Mouse (Mus musculus) neural tube, embryonic 14.5 days (tissue): Measurements from ENCODE around the gene Prss8. TPM values are rescaled to one million over a fixed set of nuclear protein-coding genes. Genes with fewer than 3 reads are reported as not detected.
A peak's percentile ranks its signal among the peaks of the same experiment; 100 is the strongest.

Experiments
- ATAC-seq: fragments of 200-750 bp; cut with Nextera tagmentation; 2 replicates; pipeline ENCODE4 v1.8.0; 2017; ENCODE audit warnings: low read depth, mild to moderate bottlenecking, moderate TSS enrichment, moderate library complexity
- H3K27ac ChIP-seq: fragments of 300-500 bp; sonication (generic); 2 replicates; pipeline ENCODE4 v1.5.1; 2014; ENCODE audit warnings: low read depth, mild to moderate bottlenecking, control low read depth, low read length, moderate library complexity, mixed read lengths
- H3K27me3 ChIP-seq: fragments of 300-500 bp; sonication (generic); 2 replicates; pipeline ENCODE4 v1.6.1; 2014; ENCODE audit warnings: low read length; ENCODE audit not compliant: control insufficient read depth, insufficient read depth
- H3K36me3 ChIP-seq: fragments of 300-500 bp; sonication (generic); 2 replicates; pipeline ENCODE4 v1.6.1; 2014; ENCODE audit warnings: low read length, mixed read lengths; ENCODE audit not compliant: control insufficient read depth, insufficient read depth
- H3K4me1 ChIP-seq: fragments of 300-500 bp; sonication (generic); 2 replicates; pipeline ENCODE4 v1.6.1; 2014; ENCODE audit warnings: low read length; ENCODE audit not compliant: control insufficient read depth, insufficient read depth
- H3K4me2 ChIP-seq: fragments of 300-500 bp; sonication (generic); 2 replicates; pipeline ENCODE4 v1.6.1; 2014; ENCODE audit warnings: mild to moderate bottlenecking, low read depth, low read length, control low read depth
- H3K4me3 ChIP-seq: fragments of 300-500 bp; sonication (generic); 2 replicates; pipeline ENCODE4 v1.5.1; 2014; ENCODE audit warnings: low read depth, low read length, control low read depth, mixed read lengths
- H3K9ac ChIP-seq: fragments of 300-500 bp; sonication (generic); replicated peaks from 2 replicates; pipeline ENCODE4 v1.6.1; 2014; ENCODE audit warnings: low read depth, mild to moderate bottlenecking, control low read depth, low read length, mixed read lengths
- H3K9me3 ChIP-seq: fragments of 300-500 bp; sonication (generic); 2 replicates; pipeline ENCODE4 v1.6.1; 2016; ENCODE audit warnings: low read length; ENCODE audit not compliant: control insufficient read depth
- WGBS: fragments of 180-500 bp; shearing (Covaris S2); extraction: QIAGEN DNeasy Blood & Tissue Kit; methylation state at CpG from one replicate; pipeline ENCODE4 v1.1.7; 2014; 5-methylcytosine and 5-hydroxymethylcytosine counted together
- polyA plus RNA-seq: library from polyadenylated mRNA; unstranded; fragments of >200 nt; fragmentation: Nextera tagmentation; extraction: Ambion mirVana; gene quantifications from 2 replicates; pipeline ENCODE4 v1.2.1, GENCODE M21; 2014

Prss8 gene
- polyA plus RNA-seq, 1 experiment from 2014 or later = 0.39 TPM

DNA sequence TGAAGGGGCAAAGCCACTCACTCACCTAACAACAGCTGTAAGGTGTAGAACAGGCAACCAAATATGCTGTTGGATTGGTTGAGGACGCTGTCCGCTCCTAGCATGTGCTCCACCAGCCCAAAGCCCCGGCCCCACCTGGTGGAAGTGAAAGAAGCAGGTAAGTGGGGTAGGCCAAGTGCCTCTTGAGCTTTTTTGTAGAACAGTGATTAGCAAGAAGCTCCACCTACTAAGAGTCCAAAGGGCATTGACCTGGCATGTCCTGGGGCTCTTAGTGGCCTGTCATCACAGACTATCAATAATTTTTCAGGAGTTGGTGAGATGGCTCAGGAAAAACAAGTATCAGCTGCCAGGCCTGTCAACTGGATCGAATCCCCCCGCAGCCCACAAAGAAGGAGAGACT is 35.4 kb downstream of the Prss8 start:
- no peak for ATAC-seq
- peak overlapping the region; percentile 83 for H3K4me2 ChIP-seq
- 89% methylated on average over 5 of the region's 5 CpGs for WGBS

DNA sequence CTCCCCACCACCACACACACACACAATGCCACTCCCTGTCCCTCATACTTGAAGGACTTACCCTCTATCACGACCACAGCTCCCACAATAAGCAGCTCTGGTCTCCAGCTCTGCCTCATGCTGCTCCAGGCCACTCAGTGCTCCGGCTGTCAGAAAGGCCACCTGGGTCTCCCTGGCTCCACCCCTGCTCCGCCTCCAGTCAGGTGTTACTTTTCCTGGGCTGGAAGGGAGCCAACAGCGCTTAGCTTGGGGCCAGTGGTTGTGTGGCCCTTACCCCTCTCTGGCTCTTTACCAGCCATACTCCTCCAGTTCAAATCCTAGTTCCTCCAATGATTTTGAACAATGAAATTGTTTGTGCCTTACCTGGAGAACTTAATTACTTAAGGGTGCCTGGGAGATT is 39.1 kb downstream of the Prss8 start, which contains the start of gene Prss53:
TSS of gene Prss53 (minus strand) at position 173 of the 400 bp plus-strand sequence.
- Histone ChIP-seq H3K4me1 (peaks cover 8% of the 10 kb centered on the region), H3K4me2 (no peak within 1 kb of the TSS), H3K4me3 (no peak within 1 kb of the TSS), H3K27ac (no peak within 1 kb of the TSS), H3K9ac (no peak within 1 kb of the TSS), H3K9me3 (no peaks in the 10 kb centered on the region), H3K36me3 (peaks cover 34% of the 10 kb centered on the region), H3K27me3 (no peaks in the 10 kb centered on the region)
- WGBS = 46% methylated on average over 4 of the region's 4 CpGs
- no peak for ATAC-seq

More for the DNA sequence above, 35.4 kb downstream of the Prss8 start:
- Histone ChIP-seq H3K36me3 (peaks cover 8% of the 10 kb centered on the region), H3K27ac (no peak overlapping the region), H3K4me3 (peak overlapping the region; percentile 57), H3K4me1 (peaks cover 8% of the 10 kb centered on the region; the same call in 1 of the 2 replicates), H3K27me3 (no peaks in the 10 kb centered on the region), H3K9me3 (no peaks in the 10 kb centered on the region), H3K9ac (no peak overlapping the region)

DNA sequence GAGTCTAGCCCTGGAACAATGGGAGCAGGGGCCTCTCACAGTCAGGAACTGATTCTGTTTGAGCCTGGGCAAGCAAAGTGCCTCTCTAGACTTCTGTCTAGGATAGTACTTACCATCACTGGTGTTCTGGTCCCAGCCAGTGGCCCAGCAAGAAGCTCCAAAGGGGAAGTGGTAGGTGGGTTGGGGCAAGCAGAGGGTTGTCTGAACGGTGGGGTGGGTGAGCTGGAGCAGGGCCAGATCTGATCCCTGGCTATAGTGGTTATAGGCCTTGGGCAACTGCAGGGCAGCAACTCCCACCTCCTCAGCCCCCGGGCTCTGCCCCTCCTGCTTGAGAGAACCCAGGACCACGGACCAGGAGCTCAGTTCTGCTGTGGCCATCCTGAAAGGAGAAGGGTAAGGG is 41.1 kb downstream of the Prss8 start:
- 76% methylated on average over 3 of the region's 3 CpGs for WGBS
- Histone ChIP-seq H3K9ac (no peak overlapping the region), H3K27me3 (no peaks in the 10 kb centered on the region), H3K27ac (no peak overlapping the region), H3K9me3 (no peaks in the 10 kb centered on the region), H3K4me2 (no peak overlapping the region), H3K36me3 (peaks cover 53% of the 10 kb centered on the region), H3K4me3 (no peak overlapping the region), H3K4me1 (peaks cover 4% of the 10 kb centered on the region; the same call in 1 of the 2 replicates)
- no peak for ATAC-seq

DNA sequence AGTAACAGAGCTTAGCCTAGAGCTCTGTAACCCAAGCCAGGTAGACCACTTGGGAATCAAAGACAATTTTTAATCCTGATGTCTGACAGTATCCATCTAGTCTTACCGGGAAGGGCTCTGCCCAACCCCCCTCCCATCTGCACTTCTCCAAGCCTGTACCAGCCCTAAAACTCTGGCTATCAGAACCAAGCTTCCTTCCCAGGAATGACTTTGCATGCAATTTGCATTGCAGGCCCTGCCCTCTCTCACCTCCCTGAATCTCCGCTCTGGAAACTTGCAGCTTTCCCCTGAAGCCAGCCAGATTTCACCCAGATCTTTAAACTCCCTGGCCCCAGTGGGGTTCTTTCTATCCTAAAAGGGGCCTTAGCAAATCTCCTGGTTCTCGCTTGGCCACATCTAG is 42.1 kb downstream of the Prss8 start:
- Histone ChIP-seq H3K27ac (no peak overlapping the region), H3K9me3 (no peaks in the 10 kb centered on the region), H3K4me2 (no peak overlapping the region), H3K36me3 (peaks cover 61% of the 10 kb centered on the region), H3K27me3 (no peaks in the 10 kb centered on the region), H3K9ac (no peak overlapping the region), H3K4me1 (peaks cover 5% of the 10 kb centered on the region; the same call in 1 of the 2 replicates), H3K4me3 (no peak overlapping the region)
- WGBS = 87% methylated on average over 3 of the region's 3 CpGs
- ATAC-seq = no peak

DNA sequence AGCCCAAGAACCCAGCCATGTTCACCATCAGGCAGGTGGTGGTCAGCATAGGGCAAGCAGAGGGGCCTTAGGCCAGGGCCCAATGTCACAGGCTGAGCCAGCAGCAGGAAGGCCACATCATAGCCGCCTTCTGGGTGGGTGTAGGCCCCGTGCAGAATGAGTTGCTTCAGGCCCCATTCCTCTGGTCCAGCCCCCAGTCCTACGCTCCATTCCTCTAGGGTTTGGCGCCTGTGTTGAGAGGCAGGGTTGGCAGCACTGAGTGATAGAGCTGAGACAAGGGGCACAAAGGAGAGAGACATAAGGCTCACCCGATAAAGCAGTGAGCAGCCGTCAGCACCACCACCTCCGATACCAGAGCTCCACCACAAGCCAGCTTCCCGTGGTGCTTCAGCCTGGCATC is 42.7 kb downstream of the Prss8 start:
- H3K4me2 ChIP-seq = no peak overlapping the region
- H3K9me3 ChIP-seq = no peaks in the 10 kb centered on the region
- no peak overlapping the region for H3K27ac ChIP-seq
- H3K4me3 ChIP-seq = no peak overlapping the region
- H3K4me1 ChIP-seq = peaks cover 5% of the 10 kb centered on the region; the same call in 1 of the 2 replicates
- 88% methylated on average over 8 of the region's 8 CpGs for WGBS
- no peak overlapping the region for H3K9ac ChIP-seq
- H3K36me3 ChIP-seq = peaks cover 64% of the 10 kb centered on the region
- no peak for ATAC-seq
- H3K27me3 ChIP-seq = no peaks in the 10 kb centered on the region

DNA sequence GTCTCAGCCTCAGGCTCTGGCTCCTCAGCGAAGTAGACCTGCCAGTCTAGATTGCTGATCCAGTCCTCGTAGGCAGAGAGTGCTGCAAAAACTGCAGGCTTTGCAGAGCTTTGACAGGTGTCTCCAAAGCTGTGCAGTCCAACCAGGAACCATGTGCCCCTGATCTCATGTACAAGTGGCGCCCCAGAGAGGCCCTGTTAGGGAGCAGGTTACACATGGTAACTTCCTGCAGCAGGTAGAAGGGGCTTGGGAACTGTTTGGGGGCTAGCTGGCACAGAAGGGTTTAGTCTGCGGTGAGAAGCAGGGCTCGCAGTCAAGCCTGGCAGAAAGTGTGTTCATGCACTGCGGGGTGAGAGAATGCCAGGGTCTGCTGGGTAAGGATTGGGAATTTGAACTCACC is 43.4 kb downstream of the Prss8 start:
- H3K9ac ChIP-seq = no peak overlapping the region

DNA sequence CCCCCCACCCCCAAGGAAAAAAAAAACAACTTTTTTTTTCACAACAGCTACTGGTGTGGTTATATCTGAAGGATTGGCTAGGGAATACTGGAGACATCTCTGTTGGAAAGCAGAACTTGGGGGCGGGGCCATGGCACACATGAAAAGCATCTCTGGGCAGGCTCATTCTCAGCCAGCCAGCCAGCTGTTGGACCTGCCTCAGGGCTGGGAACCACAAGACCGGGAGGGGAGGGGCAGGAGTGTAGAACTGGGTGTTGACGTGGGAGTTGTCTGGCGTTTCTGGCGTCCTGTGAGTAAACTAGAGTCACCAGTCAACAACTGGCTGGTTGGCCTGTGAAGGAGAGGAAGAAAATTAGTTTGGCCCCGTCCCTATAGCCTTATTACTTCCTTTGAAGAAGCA is 44.0 kb downstream of the Prss8 start:
- H3K4me2 ChIP-seq = no peak overlapping the region
- 75% methylated on average over 6 of the region's 6 CpGs for WGBS
- no peaks in the 10 kb centered on the region for H3K9me3 ChIP-seq
- ATAC-seq = no peak
- H3K9ac ChIP-seq = no peak overlapping the region
- peaks cover 5% of the 10 kb centered on the region; the same call in 1 of the 2 replicates for H3K4me1 ChIP-seq
- peaks cover 74% of the 10 kb centered on the region for H3K36me3 ChIP-seq
- H3K27me3 ChIP-seq = no peaks in the 10 kb centered on the region
- H3K27ac ChIP-seq = no peak overlapping the region
- H3K4me3 ChIP-seq = no peak overlapping the region

More for the DNA sequence above, 43.4 kb downstream of the Prss8 start:
- Histone ChIP-seq H3K9me3 (no peaks in the 10 kb centered on the region), H3K27me3 (no peaks in the 10 kb centered on the region), H3K4me3 (no peak overlapping the region), H3K4me1 (peaks cover 5% of the 10 kb centered on the region; the same call in 1 of the 2 replicates), H3K36me3 (peaks cover 69% of the 10 kb centered on the region), H3K27ac (no peak overlapping the region), H3K4me2 (no peak overlapping the region)
- no peak for ATAC-seq
- WGBS = 92% methylated on average over 6 of the region's 6 CpGs

DNA sequence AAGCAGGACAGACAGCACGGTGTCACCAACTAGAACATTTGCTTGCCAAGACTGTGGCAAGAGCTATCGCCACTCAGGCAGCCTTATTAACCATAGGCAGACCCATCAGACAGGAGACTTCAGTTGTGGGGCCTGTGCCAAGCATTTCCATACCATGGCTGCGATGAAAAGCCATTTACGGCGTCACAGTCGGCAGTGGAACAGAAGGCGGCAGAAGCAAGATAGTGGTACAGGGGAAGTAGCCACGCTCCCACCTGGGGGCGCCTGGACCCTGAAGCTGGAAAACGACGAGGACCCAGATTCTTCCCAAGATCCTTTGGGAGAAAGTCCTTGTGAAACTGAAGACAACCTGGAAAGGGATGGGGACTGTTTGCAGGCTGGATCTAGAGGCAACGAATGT is 49.5 kb downstream of the Prss8 start:
- Histone ChIP-seq H3K4me2 (no peak overlapping the region), H3K4me1 (0 out of 2 replicates have a peak, but pooled peaks cover 9% of the 10 kb centered on the region), H3K27ac (no peak overlapping the region), H3K4me3 (no peak overlapping the region), H3K27me3 (no peaks in the 10 kb centered on the region), H3K36me3 (peaks cover 62% of the 10 kb centered on the region), H3K9ac (no peak overlapping the region), H3K9me3 (no peaks in the 10 kb centered on the region)
- WGBS = 85% methylated on average over 12 of the region's 12 CpGs
- no peak for ATAC-seq

DNA sequence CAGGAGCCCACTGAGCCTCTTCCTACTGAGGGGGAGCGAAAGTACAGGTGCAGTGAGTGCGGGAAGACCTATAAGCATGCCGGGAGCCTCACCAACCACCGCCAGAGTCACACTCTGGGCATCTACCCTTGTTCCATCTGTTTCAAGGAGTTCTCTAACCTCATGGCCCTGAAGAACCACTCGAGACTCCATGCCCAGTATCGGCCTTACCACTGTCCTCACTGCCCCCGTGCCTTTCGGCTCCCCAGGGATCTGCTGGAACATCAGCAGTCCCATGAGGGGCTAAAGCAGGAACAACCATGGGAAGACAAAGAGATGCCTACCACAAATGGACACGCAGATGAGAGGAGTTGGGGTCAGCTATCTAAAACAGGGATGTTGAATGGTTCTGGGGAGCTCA is 50.6 kb downstream of the Prss8 start:
- no peak for ATAC-seq
- no peak overlapping the region for H3K4me3 ChIP-seq
- no peak overlapping the region for H3K9ac ChIP-seq
- no peak overlapping the region for H3K4me2 ChIP-seq
- WGBS = 94% methylated on average over 9 of the region's 9 CpGs
- H3K4me1 ChIP-seq = peaks cover 14% of the 10 kb centered on the region
- H3K36me3 ChIP-seq = peaks cover 51% of the 10 kb centered on the region
- no peaks in the 10 kb centered on the region for H3K9me3 ChIP-seq
- no peak overlapping the region for H3K27ac ChIP-seq
- 0 out of 2 replicates have a peak, but pooled peaks cover 2% of the 10 kb centered on the region for H3K27me3 ChIP-seq
